Mouse (Mus musculus): ENCODE data around the gene Rhbdd2. TPM values are rescaled to one million over a fixed set of nuclear protein-coding genes. Genes with fewer than 3 reads are reported as not detected.

The Rhbdd2 gene
- total RNA-seq (2012; rRNA removed) (5.6 and 6.4 TPM in 2 replicates), total RNA-seq (2014; rRNA removed) (3.3 and 3.7 TPM in 2 replicates), polyA plus RNA-seq (2012; ENCODE audit: insufficient read length, low read depth) (19.8 and 21.3 TPM in 2 replicates)

GRCm38 (mm10) chr5:135632117-135632796 lies at the start of gene Rhbdd2:
Gene Rhbdd2 (plus strand): TSS chr5:135632618.
- peaks cover 2 to 15% of the 10 kb centered on the region in 2 experiments; a peak in 3 of 4 replicates for H3K4me1 ChIP-seq (ENCODE audit: control insufficient read depth in 1 of 2, insufficient read depth in 2 of 2)
- peaks cover 2% of the 10 kb centered on the region for H3K27me3 ChIP-seq (replicated peaks)
- H3K9ac ChIP-seq (ENCODE audit: insufficient read depth, low read depth), result peak within 1 kb of the TSS; percentile 81
- H3K36me3 ChIP-seq (replicated peaks in 1 of 2; ENCODE audit: control insufficient read depth in 1 of 2, insufficient read depth in 1 of 2, low read length in 1 of 2), result peaks cover 13 to 30% of the 10 kb centered on the region in 2 experiments
- TF ChIP-seq TCF12 (IDR thresholded peaks at IDR 0.05; ENCODE audit: low read depth, low read length), result peak; percentile 74
- TF ChIP-seq ZMIZ1 (IDR thresholded peaks at IDR 0.05; ENCODE audit: low read depth, low read length), result peak; percentile 90
- TF ChIP-seq NELFE (IDR thresholded peaks at IDR 0.05; ENCODE audit: low read depth, low read length), result peak; percentile 94
- 0 out of 2 replicates have a peak, but pooled peaks have one; percentile 21 for TF ChIP-seq MAX (IDR thresholded peaks at IDR 0.05; ENCODE audit: low read length)
- TF ChIP-seq EP300 (IDR thresholded peaks at IDR 0.05; ENCODE audit: low read length), result no peak
- TF ChIP-seq HCFC1 (IDR thresholded peaks at IDR 0.05; ENCODE audit: low read depth, low read length), result peak; percentile 98
- no peak for TF ChIP-seq JUND (conservative IDR thresholded peaks at IDR 0.05; ENCODE audit: low read depth, low read length)
- no peak for TF ChIP-seq USF1 (IDR thresholded peaks at IDR 0.05; ENCODE audit: low read depth, low read length)
- peak; percentile 90; the same call in 1 of the 2 replicates for TF ChIP-seq KAT2A (IDR thresholded peaks at IDR 0.05; ENCODE audit: insufficient replicate concordance, low read length)
- TF ChIP-seq MEF2A (IDR thresholded peaks at IDR 0.05; ENCODE audit: borderline replicate concordance, low read depth, low read length), result peak; percentile 19; the same call in 1 of the 2 replicates
- peak; percentile 43; the same call in 1 of the 2 replicates for TF ChIP-seq POLR2AphosphoS2 (IDR thresholded peaks at IDR 0.05; ENCODE audit: low read depth, low read length)
- no peak for TF ChIP-seq JUN (IDR thresholded peaks at IDR 0.05; ENCODE audit: insufficient read depth, low read depth, low read length)
- TF ChIP-seq BHLHE40 (IDR thresholded peaks at IDR 0.05; ENCODE audit: low read depth, low read length), result peak; percentile 19; the same call in 1 of the 2 replicates
- TF ChIP-seq GABPA (IDR thresholded peaks at IDR 0.05; ENCODE audit: insufficient replicate concordance, low read depth, low read length), result peak; percentile 61; the same call in 1 of the 2 replicates
- peak; percentile 97 for TF ChIP-seq POLR2A (IDR thresholded peaks at IDR 0.05; ENCODE audit: low read depth, low read length)
- TF ChIP-seq MAZ (IDR thresholded peaks at IDR 0.05; ENCODE audit: low read depth, low read length), result peak; percentile 90; the same call in 1 of the 2 replicates
- TF ChIP-seq CHD2 (IDR thresholded peaks at IDR 0.05; ENCODE audit: low read length), result peak; percentile 95
- TF ChIP-seq CTCF (conservative IDR thresholded peaks at IDR 0.05 in 1 of 2, IDR thresholded peaks at IDR 0.05 in 1 of 2; ENCODE audit: low read depth in 2 of 2, low read length in 2 of 2), result no peak
- TF ChIP-seq MAFK (IDR thresholded peaks at IDR 0.05; ENCODE audit: insufficient replicate concordance, low read length), result no peak
- peak; percentile 97 for TF ChIP-seq MXI1 (IDR thresholded peaks at IDR 0.05; ENCODE audit: low read depth, low read length)
- TF ChIP-seq SMC3 (IDR thresholded peaks at IDR 0.05; ENCODE audit: low read depth, low read length), result no peak
- peak; percentile 88 for TF ChIP-seq ELF1 (IDR thresholded peaks at IDR 0.05; ENCODE audit: low read depth, low read length)
- TF ChIP-seq SIN3A (IDR thresholded peaks at IDR 0.05; ENCODE audit: low read length), result peak; percentile 89
- in situ Hi-C loops (cut with MboI; ENCODE audit: low pct_ligation_motif_present, low pct_unique_long_range_greater_than_20kb, low sequenced_read_pairs) (loop anchor here (5.0 to 10.0 kb wide), 2 partner anchors 53 to 115 kb away; no protein-coding TSS in a partner anchor), dilution Hi-C loops (cut with MboI; ENCODE audit: extremely low pct_ligation_motif_present, extremely low pct_unique_long_range_greater_than_20kb, low sequenced_read_pairs) (no loop called here)
- peak within 1 kb of the TSS; percentile 81 to 87 (median 82) for H3K4me3 ChIP-seq (replicated peaks in 1 of 3; ENCODE audit: low read depth in 2 of 3, low read length in 2 of 3, poor library complexity in 1 of 3)
- H3K9me3 ChIP-seq (replicated peaks; ENCODE audit: low read length), result no peaks in the 10 kb centered on the region
- DNase-seq (ENCODE audit: extremely low read depth), result peak; percentile 99
- peaks cover 12% of the 10 kb centered on the region for H3K79me2 ChIP-seq (replicated peaks; ENCODE audit: control insufficient read depth, extremely low read depth, insufficient read depth, poor library complexity, severe bottlenecking)
- H3K27ac ChIP-seq (ENCODE audit: insufficient read depth, low read depth), result peak within 1 kb of the TSS; percentile 41; the same call in 1 of the 2 replicates
- peak within 1 kb of the TSS; percentile 89 for H3K4me2 ChIP-seq (ENCODE audit: insufficient read depth, low read depth, poor library complexity, severe bottlenecking)
